Mouse (Mus musculus) limb, embryonic 10.5 days (tissue): ENCODE data around the gene E2f2. TPM values are rescaled to one million over a fixed set of nuclear protein-coding genes. Genes with fewer than 3 reads are reported as not detected.

ENCODE experiments used
- DNase-seq: peaks from one replicate; pipeline ENCODE4 v3.0.0-alpha.2; 2017; ENCODE audit warnings: low spot score
- H3K27ac ChIP-seq: fragments of 300-500 bp; sonication (generic); 2 replicates; pipeline ENCODE4 v1.5.1; 2016; ENCODE audit warnings: mild to moderate bottlenecking
- H3K27me3 ChIP-seq: fragments of 300-500 bp; sonication (generic); 2 replicates; pipeline ENCODE4 v1.6.1; 2016; ENCODE audit warnings: low read depth, mild to moderate bottlenecking; ENCODE audit not compliant: poor library complexity, severe bottlenecking
- H3K36me3 ChIP-seq: fragments of 300-500 bp; sonication (generic); 2 replicates; pipeline ENCODE4 v1.6.1; 2016; ENCODE audit warnings: mild to moderate bottlenecking, moderate library complexity
- H3K4me1 ChIP-seq: fragments of 300-500 bp; sonication (generic); 2 replicates; pipeline ENCODE4 v1.6.1; 2016
- H3K4me3 ChIP-seq: fragments of 300-500 bp; sonication (generic); 2 replicates; pipeline ENCODE4 v1.5.1; 2016; ENCODE audit warnings: mild to moderate bottlenecking, moderate library complexity
- H3K9me3 ChIP-seq: fragments of 300-500 bp; sonication (generic); replicated peaks from 2 replicates; pipeline ENCODE4 v1.6.1; 2016; ENCODE audit warnings: mild to moderate bottlenecking
- WGBS: fragments of 180-500 bp; shearing (Covaris S2); methylation state at CpG from one replicate; pipeline ENCODE4 v1.1.7; 2016; 5-methylcytosine and 5-hydroxymethylcytosine counted together
- polyA plus RNA-seq: library from polyadenylated mRNA; unstranded; fragments of >200 nt; fragmentation: Nextera tagmentation; extraction: Ambion mirVana; gene quantifications from 2 replicates; pipeline ENCODE4 v1.2.1, GENCODE M21; 2016

Gene E2f2
- polyA plus RNA-seq, 1 experiment from 2014 or later: 7.3 TPM

- Histone ChIP-seq H3K27me3 (no peaks in the 10 kb centered on the region), H3K36me3 (peaks cover 11% of the 10 kb centered on the region; the same call in 1 of the 2 replicates), H3K27ac (peak overlapping the region; percentile 90), H3K4me3 (peak overlapping the region; percentile 69), H3K4me1 (peaks cover 61% of the 10 kb centered on the region), H3K9me3 (no peaks in the 10 kb centered on the region)
- DNase-seq: peak; percentile 72
- WGBS: under 1% methylated on average over 67 of the region's 67 CpGs
Measured at GRCm38 (mm10) chr4:136172542-136173209, 482 bp downstream of the E2f2 start.

- Histone ChIP-seq H3K4me3 (peak overlapping the region; percentile 69), H3K9me3 (no peaks in the 10 kb centered on the region), H3K27ac (peak overlapping the region; percentile 90), H3K27me3 (no peaks in the 10 kb centered on the region), H3K36me3 (peaks cover 14% of the 10 kb centered on the region; the same call in 1 of the 2 replicates), H3K4me1 (peaks cover 67% of the 10 kb centered on the region)
- 3% methylated on average over 14 of the region's 14 CpGs for WGBS
- peak; percentile 67 for DNase-seq
Measured at GRCm38 (mm10) chr4:136173210-136173715, 1.1 kb downstream of the E2f2 start.

DNA sequence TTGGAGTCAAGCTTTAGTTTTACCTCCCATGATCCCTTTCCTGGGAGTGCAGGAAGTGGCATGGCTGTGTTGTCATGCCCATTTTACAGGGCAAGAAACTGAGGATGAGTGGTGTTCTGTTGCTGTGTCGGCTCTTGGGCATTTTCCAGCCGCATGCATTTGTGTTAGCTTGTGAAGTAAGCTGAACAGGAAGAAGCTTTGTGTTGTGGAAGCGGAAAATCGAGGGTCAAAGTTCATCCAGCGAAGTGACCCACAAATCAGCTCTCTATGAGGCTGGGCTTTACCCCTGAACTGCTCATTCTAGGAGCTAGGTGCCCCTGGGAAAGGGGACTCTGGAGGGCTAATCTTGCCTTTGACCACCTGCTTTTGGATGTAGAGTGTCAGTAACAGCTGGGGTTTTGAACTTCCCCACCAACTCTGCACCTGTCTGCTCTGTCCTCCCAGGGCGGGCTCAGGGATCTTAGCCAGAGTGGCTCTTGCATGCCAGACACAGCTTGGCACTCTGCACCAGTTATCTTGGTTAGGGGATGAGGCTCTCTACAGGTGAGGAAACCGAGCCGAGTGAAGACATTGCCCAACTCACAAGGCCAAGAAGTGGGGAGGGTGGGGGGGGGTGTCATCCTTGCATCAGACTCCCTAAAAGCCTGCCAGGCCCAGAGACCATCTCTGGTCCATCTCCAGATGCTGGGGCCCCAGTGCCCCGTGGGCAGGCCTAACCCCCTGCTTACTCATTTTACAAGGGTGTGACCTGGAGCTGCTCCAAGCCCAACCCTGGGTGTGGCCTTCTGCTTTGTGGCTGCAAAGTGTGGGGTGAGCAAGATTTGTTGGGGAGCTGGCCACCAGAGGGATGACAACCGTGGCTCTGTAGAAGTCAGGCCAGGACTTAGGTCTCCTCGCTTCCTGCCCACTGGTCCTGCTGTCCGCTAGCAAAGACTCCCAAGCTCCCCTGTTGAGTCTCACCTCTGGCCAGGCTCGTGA is 2.3 kb downstream of the E2f2 start:
- peaks cover 16% of the 10 kb centered on the region; the same call in 1 of the 2 replicates for H3K36me3 ChIP-seq
- H3K4me3 ChIP-seq: peak overlapping the region; percentile 69
- no peaks in the 10 kb centered on the region for H3K27me3 ChIP-seq
- H3K27ac ChIP-seq: peak overlapping the region; percentile 30
- H3K4me1 ChIP-seq: peaks cover 69% of the 10 kb centered on the region
- H3K9me3 ChIP-seq: no peaks in the 10 kb centered on the region
- WGBS: 76% methylated on average over 13 of the region's 13 CpGs
- DNase-seq: no peak

DNA sequence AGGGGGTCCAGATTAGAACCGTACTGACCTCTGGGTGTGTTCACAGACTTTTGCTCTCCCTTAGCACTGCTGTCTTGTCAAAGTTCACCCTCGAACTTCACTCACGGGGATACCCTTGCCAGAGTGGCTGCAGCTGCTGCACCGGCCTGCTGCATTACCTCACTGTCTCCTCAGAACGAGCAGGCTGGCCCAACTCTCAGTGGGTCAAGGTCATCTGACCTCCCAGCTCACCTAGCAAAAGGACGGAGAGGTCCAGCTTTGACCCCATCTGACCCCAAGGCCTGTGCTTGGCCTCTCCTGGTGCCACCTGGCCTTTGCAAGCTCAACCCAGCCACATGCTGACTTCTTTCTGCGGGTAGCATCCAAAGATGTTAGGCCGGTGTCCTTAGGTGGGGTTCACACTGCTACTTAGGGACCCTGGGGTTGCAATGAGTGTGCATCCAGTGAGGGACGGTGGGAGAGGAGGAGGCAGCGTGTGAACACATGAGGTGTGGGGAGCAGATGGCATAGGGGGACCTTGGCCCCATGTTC is 3.9 kb downstream of the E2f2 start:
- H3K27ac ChIP-seq: 0 out of 2 replicates have a peak overlapping the region, but pooled peaks have one; percentile 10
- WGBS: 75% methylated on average over 10 of the region's 10 CpGs
- no peaks in the 10 kb centered on the region for H3K9me3 ChIP-seq
- no peak overlapping the region for H3K4me3 ChIP-seq
- no peak for DNase-seq
- peaks cover 81% of the 10 kb centered on the region for H3K4me1 ChIP-seq
- H3K36me3 ChIP-seq: peaks cover 22% of the 10 kb centered on the region; the same call in 1 of the 2 replicates
- 0 out of 2 replicates have a peak, but pooled peaks cover 6% of the 10 kb centered on the region for H3K27me3 ChIP-seq

DNA sequence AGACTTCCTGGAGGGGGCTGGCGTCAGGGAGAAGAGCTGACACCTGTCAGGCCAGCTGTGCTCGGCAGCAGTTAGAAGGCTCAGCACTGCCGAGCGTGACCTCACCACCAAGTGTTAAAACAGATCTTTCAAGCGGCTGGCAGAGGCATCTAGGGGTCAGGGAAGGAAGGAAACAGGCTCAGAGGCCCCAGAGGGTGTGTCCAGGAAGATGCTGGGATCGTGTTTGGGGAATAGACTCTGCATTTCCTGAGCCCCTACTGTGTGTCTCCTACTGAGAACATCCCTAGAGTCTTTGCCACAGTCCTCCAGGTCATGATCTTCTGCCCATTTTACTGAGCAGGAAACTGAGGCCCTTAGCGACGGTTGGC is 5.0 kb downstream of the E2f2 start:
- H3K27me3 ChIP-seq: 0 out of 2 replicates have a peak, but pooled peaks cover 8% of the 10 kb centered on the region
- peaks cover 81% of the 10 kb centered on the region for H3K4me1 ChIP-seq
- 41% methylated on average over 8 of the region's 8 CpGs for WGBS
- no peak for DNase-seq
- H3K36me3 ChIP-seq: peaks cover 22% of the 10 kb centered on the region; the same call in 1 of the 2 replicates
- H3K4me3 ChIP-seq: no peak overlapping the region
- H3K9me3 ChIP-seq: no peaks in the 10 kb centered on the region
- peak overlapping the region; percentile 56; the same call in 1 of the 2 replicates for H3K27ac ChIP-seq

GRCm38 (mm10) chr4:136177612-136178474 is 5.6 kb downstream of the E2f2 start:
- 0 out of 2 replicates have a peak overlapping the region, but pooled peaks have one; percentile 3 for H3K4me3 ChIP-seq
- peaks cover 76% of the 10 kb centered on the region for H3K4me1 ChIP-seq
- WGBS: 79% methylated on average over 11 of the region's 11 CpGs
- 0 out of 2 replicates have a peak, but pooled peaks cover 8% of the 10 kb centered on the region for H3K27me3 ChIP-seq
- DNase-seq: no peak
- peak overlapping the region; percentile 56; the same call in 1 of the 2 replicates for H3K27ac ChIP-seq
- peaks cover 24% of the 10 kb centered on the region; the same call in 1 of the 2 replicates for H3K36me3 ChIP-seq
- no peaks in the 10 kb centered on the region for H3K9me3 ChIP-seq

- 0 out of 2 replicates have a peak, but pooled peaks cover 8% of the 10 kb centered on the region for H3K27me3 ChIP-seq
- 0 out of 2 replicates have a peak overlapping the region, but pooled peaks have one; percentile 3 for H3K4me3 ChIP-seq
- H3K27ac ChIP-seq: peak overlapping the region; percentile 56; the same call in 1 of the 2 replicates
- H3K4me1 ChIP-seq: peaks cover 70% of the 10 kb centered on the region
- WGBS: 88% methylated on average over 12 of the region's 12 CpGs
- H3K9me3 ChIP-seq: no peaks in the 10 kb centered on the region
- peaks cover 24% of the 10 kb centered on the region; the same call in 1 of the 2 replicates for H3K36me3 ChIP-seq
- DNase-seq: no peak
Measured at GRCm38 (mm10) chr4:136178475-136178921, 6.3 kb downstream of the E2f2 start.

- Histone ChIP-seq H3K27me3 (0 out of 2 replicates have a peak, but pooled peaks cover 8% of the 10 kb centered on the region), H3K4me3 (no peak overlapping the region), H3K9me3 (no peaks in the 10 kb centered on the region), H3K36me3 (peaks cover 31% of the 10 kb centered on the region), H3K27ac (no peak overlapping the region), H3K4me1 (peaks cover 60% of the 10 kb centered on the region)
- WGBS: 88% methylated on average over 7 of the region's 7 CpGs
- DNase-seq: no peak
Measured at GRCm38 (mm10) chr4:136179456-136179855, 7.3 kb downstream of the E2f2 start.

GRCm38 (mm10) chr4:136179998-136180397 is 7.8 kb downstream of the E2f2 start:
- no peaks in the 10 kb centered on the region for H3K9me3 ChIP-seq
- H3K36me3 ChIP-seq: peaks cover 29% of the 10 kb centered on the region
- H3K27ac ChIP-seq: peak overlapping the region; percentile 64
- WGBS: 2% methylated on average over 15 of the region's 15 CpGs
- peaks cover 55% of the 10 kb centered on the region for H3K4me1 ChIP-seq
- peak; percentile 95 for DNase-seq
- H3K27me3 ChIP-seq: 0 out of 2 replicates have a peak, but pooled peaks cover 8% of the 10 kb centered on the region
- H3K4me3 ChIP-seq: peak overlapping the region; percentile 46

DNA sequence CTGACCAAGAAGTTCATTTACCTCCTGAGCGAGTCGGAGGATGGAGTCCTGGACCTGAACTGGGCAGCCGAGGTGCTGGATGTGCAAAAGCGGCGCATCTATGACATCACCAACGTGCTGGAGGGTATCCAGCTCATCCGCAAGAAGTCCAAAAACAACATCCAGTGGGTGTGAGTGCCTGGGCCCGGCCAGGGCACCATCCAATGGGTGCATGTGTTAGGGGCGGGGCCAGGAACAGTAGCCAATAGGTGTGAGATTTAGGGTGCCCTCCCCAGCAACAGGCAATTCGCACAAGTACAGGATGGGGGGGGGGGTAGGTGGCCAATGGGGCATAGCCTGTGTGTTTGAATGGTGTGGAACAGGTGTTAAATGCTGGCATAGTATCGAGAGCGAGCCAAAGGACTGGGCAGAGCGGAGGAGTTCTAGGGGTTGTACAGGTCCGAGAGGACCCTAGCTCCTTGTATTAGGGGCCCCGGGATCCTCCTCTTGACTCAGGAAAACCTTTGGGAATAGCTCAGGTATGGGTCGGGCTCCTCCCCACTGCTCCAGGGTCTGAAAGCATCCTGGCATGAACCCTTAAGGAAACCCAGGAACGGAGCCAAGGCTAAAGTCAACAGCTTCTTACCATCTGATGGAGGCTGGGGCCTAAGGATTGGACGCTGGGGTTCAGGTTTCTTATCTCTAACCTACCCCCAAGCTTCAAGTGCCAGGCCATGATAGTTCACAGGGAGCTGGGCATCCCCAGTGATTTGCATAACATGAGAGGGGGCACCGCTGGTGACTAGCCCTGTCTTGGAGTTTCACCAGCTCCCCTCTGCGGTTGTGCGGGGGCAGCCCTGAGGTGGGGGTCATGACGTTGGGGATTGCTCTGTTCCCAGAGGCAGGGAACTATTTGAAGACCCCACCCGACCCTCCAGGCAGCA is 8.5 kb downstream of the E2f2 start:
- 0 out of 2 replicates have a peak, but pooled peaks cover 8% of the 10 kb centered on the region for H3K27me3 ChIP-seq
- H3K27ac ChIP-seq: peak overlapping the region; percentile 64
- peak; percentile 59 for DNase-seq
- H3K4me1 ChIP-seq: peaks cover 48% of the 10 kb centered on the region
- H3K9me3 ChIP-seq: no peaks in the 10 kb centered on the region
- WGBS: 8% methylated on average over 23 of the region's 23 CpGs
- H3K36me3 ChIP-seq: peaks cover 31% of the 10 kb centered on the region
- H3K4me3 ChIP-seq: peak overlapping the region; percentile 46
